Mouse (Mus musculus) retina, embryonic 14.5 days (tissue): ENCODE data around the gene Rpl19.
A peak's percentile ranks its signal among the peaks of the same experiment; 100 is the strongest.

ENCODE experiments used
- DNase-seq: peaks from one replicate; pipeline ENCODE4 v3.0.0-alpha.2; 2015; ENCODE audit warnings: low spot score

Gene Rpl19

DNA sequence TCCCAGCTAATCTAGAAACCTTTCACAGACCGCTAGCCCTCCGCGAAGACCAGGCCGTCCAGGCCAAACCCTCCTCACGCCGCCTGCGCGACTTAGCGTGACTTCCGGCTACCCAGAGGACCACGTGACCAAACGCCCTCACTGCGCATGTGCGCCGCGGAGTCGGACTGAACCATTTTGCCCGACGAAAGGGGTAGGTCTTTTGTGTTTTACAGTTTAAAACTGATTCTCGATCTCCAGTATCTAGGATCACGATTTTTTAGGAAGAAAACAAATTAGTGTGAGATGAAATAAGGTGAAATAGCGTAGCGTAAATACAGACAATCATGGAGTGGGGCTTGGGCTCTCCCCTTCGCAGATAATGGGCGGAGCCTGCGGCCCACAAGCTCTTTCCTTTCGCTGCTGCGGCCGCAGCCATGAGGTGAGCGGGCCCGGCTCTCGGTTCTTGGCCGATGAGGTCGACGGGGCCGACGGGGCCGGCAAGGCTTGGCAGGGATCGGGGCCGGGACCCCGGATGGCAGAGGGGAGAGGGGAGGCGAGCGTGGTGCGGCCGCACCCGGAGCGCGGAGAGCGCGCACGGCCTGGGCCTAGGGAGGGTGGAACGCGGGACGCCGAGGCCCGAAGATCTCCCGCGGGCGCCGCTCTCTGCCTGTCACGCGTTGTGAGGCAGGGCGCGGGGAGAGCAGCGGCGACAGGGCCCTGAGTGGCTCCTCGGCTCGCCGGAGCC is at the start of gene Rpl19:
TSS of gene Rpl19 (plus strand) at position 141 of the 727 bp plus-strand sequence.
- DNase-seq: peak; percentile 95

GRCm38 (mm10) chr11:97977797-97978196 is 48.7 kb upstream of the Rpl19 start:
- no peak for DNase-seq

GRCm38 (mm10) chr11:97978392-97978791 is 48.1 kb upstream of the Rpl19 start:
- no peak for DNase-seq

DNA sequence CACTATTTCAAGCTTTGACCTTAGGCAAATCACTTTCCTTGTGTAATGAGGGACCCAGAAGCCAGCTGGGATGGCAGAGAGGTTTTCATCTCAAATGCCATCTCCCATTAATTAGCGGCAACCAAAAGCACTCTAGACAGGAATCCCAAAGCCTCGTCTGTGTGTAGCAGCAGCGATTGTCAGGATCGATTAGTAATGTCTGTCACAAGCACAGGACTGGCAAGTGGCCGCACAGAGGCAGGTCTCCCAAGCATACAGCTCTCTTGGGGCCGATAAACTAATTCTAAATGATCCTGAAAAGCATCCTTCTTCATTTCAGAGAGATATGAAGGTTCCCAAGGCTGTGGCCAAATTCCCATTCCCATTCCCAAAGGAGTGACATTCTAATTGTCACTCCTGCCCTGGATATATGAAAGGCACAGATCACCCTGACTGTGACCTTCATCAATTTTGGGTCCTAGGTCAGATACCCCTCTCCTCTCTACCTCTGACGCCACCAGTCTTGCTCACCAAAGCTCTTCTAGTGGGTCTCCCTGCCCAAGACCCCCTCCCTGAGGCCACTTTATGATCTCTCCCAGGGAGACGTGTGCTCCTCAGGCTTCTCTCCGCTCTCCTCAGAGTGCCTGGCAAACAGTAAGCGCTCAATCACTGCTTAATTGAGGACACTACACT is 46.5 kb upstream of the Rpl19 start:
- DNase-seq: no peak

GRCm38 (mm10) chr11:97980531-97980966 is 46.0 kb upstream of the Rpl19 start:
- DNase-seq: no peak

DNA sequence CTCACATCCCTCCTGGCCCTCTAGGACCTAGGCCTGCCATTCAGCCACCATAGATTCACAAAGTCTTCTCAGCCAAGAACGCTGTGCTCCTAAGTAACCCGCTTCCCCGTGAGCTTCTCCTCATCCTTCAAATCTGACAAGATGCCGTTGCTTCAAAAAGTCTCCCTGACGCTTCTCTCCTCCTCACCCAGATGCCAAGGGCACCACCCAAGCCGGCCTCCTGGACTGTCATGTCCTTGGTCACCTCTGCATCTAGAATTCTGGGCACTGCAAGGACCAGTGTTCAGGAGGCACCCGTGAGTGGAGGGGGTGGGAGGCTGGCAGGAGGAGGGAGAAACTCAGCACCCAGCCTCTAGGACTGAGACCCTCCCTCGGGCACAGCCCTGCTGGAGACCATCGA is 43.8 kb upstream of the Rpl19 start:
- DNase-seq: no peak

- no peak for DNase-seq
Observed at GRCm38 (mm10) chr11:97983506-97983905, 43.0 kb upstream of the Rpl19 start.

GRCm38 (mm10) chr11:97983983-97984382 is 42.5 kb upstream of the Rpl19 start:
- DNase-seq: no peak

DNA sequence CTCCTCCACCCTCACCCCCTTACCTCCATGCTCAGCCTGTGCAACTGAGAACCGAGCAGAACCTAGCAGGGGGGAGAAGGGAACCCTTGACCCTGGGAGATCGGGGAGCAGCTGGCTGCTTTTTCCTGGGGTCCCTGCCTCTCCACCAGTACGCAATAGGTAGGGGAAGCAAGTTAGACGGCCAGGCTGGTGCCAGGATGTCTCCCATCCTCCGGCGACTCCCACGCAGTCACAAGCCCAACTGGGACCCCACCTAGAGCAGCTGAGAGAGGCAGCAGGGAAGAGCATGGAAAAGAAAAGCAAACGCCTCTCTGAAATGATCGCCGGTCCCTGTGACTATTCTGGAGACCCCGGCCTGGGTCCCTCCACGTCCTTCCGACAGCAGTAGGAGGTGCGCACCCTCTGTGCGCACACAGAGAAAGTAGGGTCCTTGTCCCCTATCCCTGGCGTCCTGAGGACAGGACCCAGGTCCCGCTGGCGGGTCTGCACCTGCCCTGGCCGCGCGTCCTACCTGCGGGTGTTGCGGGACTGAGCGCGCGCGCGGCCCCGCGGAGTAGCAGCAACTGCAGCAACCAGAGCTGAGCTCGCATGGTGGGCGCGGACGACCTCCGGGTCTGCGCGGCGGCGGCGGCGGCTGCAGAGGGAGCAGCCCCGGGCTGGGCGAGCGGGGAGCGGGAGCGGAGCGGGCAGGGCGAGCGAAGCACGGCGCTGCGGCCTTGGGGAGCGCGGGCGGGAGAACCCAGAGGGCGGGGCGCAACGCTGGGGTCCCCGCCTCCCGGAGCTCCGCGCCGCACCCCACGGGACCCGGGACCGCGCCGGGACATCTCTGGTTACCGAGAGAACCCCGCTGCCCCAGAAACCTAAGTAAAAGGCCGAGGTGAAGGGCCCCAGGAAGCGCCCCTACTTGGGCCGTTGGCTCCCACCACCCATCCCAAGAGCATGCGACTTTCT is 40.5 kb upstream of the Rpl19 start, which contains the start of gene Plxdc1:
TSS of gene Plxdc1 (minus strand) at position 718 of the 951 bp plus-strand sequence.
- no peak for DNase-seq

- no peak for DNase-seq
Observed at GRCm38 (mm10) chr11:97986738-97987465, 39.6 kb upstream of the Rpl19 start.

DNA sequence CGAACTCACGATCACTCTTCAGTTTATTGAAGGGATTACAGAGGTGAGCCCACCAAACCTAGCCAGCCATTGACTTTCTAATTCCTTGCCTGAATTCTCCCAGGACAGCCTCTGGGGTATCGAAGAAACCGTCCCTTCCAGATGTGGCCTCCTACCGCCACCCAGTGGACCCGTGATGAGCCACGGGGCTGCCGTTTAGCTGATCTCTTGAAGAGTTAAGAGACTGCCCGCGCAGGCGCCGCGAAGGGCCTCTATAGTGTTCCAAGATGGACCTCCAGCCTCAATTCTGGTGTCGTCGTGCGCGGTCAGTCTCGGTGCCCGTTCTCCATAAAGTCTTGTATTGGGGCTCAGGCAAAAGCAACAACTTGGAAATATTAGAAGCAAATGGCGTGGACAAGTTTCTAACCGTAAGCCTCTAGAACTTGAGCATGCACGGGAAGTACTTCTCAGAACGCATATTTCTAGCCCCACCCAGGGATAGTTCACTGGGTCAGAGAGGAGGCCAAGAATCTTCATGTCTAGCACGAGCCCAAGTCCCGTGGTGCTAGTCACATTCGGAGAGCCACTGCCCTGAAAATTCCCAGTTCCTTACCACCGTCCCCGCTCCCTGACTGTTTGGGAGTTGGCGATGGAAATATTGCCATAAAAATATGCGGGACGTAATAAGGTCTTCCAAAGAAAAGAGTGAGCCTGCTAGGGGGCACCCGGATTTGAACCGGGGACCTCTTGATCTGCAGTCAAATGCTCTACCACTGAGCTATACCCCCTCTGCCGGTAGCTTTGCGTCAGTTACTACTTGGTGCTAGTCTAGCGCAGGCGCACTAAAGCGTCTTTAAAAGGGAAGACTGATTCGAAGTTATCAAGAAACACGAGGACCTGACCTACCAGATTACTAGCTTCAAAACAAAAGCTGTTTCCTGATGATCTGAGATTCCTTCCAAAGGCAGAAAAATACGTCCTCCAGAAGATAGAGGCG is 38.7 kb upstream of the Rpl19 start:
- peak; percentile 98 for DNase-seq

DNA sequence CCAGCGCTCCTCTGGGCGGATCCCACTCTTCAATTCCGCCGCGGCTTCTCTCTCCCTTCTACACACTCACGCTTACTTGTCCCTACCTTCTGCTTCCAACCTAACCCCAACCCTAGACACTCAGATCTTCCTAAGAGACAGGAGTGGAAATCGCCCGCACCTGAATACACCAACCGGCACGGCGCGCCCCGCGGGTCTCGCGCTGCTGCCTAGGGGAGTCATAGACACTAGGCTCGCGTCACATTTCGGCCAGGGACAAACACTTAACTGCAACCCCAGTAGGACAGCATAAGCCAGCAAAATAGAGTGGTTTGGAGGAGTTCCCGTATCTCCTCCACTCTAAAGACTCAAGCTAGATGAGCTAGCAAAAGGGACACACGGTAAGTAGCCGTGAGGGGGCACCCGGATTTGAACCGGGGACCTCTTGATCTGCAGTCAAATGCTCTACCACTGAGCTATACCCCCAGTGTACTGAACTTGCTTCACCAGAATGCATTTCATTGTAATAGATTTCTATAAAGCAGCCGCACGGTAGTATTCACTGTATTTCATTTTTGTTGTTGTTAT is 37.9 kb upstream of the Rpl19 start:
- DNase-seq: peak; percentile 97

DNA sequence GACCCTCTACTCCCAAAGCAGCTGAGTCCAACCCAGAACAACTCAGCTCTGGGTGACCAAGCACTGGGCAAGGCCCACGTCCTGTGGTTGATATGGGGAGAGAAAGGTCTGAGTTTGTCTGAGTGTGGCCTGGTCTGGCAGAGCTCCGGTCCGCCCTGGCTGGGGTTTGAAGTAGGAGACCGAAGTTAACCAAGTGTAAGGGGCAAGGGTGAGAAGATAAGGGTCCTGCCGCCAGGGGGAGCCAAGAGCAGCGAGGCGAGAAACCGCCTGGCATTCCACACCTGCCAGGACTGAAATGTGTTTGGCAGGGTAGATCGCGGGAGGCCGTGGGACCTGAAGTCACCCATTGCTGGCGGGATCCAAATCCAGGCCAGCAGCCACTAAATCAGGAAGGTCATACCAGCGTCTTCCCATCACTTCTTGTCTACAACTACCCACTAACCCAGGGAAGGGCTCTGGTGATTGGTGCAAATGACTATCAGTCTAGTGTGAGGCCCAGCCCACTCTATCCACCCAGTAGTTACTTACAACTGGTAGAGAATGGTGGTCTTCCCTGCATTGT is 31.9 kb upstream of the Rpl19 start:
- DNase-seq: peak; percentile 89

DNA sequence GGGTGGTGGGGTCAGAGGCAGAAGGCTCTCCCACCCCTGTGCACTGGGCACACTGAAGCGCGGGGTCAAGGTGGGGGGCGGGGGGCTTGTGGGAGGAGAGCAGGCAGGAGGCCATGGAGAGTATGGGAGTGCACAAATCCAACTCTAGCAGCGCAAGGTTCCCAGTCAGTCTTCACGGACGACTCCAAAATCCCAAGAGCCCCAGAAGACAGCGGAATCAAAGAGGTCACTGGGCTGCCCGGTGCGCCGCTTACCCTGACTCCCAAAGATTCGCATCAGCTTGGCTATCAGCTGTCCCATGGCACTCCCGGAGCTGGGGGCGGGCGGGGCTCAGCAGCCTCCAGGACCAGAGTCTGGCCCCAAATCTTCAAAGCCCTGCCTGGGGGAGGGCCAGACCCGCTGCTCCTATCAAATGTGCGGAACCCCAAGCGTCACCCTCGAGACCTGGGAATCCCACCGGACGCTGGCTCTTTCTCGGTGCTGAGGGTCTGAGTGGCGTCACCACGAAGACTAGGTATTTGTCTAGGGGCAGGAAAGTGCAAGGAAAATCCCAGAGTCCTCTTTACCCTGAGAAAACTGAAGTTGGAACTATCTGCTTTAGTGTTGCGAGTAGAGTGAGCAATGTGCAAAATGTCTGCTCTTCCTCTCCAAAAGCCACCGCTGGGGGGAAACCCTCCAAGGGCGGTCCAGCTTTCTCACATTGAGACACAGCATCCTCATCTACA is 30.8 kb upstream of the Rpl19 start, which contains the start of gene Arl5c:
TSS of gene Arl5c (minus strand) at position 618 of the 725 bp plus-strand sequence.
- DNase-seq: peak; percentile 65

DNA sequence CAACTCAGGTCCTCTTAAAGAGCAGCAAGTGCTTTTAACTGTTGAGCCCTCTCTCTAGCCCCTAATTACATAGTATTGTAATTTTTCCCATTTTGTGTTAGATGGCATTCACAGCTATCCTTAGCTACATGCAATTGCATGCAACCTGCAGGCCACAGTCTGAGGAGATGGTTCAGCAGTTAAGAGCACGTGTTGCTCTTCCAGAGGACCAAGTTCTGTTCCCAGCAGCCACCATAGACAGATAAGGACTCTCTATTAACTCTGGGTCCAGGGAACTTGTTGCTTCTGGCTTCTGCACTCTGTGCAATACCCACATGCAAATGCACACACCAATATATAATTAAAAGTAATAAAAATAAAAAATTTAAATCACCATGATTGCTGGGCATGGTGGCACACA is 29.8 kb upstream of the Rpl19 start:
- no peak for DNase-seq

GRCm38 (mm10) chr11:97997387-97997960 is 29.0 kb upstream of the Rpl19 start:
- no peak for DNase-seq

- DNase-seq: no peak
Observed at GRCm38 (mm10) chr11:97998074-97998793, 28.3 kb upstream of the Rpl19 start.
